Mouse (Mus musculus) E14TG2a.4 (cell line): ENCODE results near the gene Ascc2.

ENCODE experiments used
- CTCF ChIP-seq: conservative IDR thresholded peaks from 2 replicates; pipeline ENCODE4 v1.5.1; 2014; ENCODE audit warnings: low read length
- NANOG ChIP-seq: IDR thresholded peaks from 2 replicates; pipeline ENCODE4 v1.6.1; 2014; ENCODE audit warnings: borderline replicate concordance, low read length, mixed read lengths

DNA sequence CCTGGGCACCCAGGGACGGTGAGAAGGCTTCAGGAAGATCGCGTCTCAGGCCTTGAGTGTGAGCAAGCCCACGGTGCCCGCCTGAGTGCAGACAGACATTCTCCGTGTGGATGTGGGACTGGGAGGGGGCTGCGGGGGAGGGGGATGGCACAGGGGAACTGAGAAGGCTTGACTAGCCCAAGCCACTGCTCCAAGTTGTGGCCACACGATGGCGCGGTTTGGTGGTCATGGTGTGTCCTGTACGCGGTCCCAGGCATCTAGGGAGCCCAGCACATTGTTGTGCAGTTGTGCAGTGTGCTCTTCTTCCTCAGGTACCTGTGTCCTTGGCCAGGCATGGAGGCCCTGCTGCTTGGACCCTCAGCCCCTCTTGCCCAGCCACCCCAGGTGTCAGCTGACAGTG is 96.6 kb downstream of the Ascc2 start:
- TF ChIP-seq CTCF (no peak), NANOG (no peak)
